Mouse (Mus musculus): Measurements from ENCODE around the gene Robo1. TPM values are rescaled to one million over a fixed set of nuclear protein-coding genes. Genes with fewer than 3 reads are reported as not detected.
"Not testable (repeated sequence)": the region's sequence is repeated elsewhere in the genome, so short reads cannot be mapped to it uniquely, and the experiment has no call there.

Robo1 gene
- polyA plus RNA-seq, 1 experiment from 2014 or later: 26.8 TPM

DNA sequence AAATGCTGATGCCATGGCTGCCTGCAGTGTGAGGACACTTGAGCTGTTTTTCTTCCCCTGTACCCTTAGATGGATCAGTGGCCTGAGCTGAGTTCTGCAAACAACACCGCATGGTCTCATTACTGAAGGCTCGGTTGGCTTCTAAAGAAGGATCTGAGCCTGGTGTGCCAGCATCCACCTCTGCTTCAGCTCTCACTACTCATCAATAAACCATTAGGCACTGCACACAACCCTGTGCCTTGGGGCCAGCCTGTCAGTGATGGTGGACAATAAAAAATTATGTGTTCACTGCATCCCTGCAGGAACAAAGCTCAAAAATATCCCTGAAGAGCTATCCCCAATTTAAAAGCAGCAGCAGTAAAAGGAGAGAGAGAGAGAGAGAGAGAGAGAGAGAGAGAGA, 223.2 kb downstream of the Robo1 start:
- H3K9ac ChIP-seq (ENCODE audit: low read length): no peak overlapping the region
- H3K9me3 ChIP-seq (ENCODE audit: control insufficient read depth, low read length): no peaks in the 10 kb centered on the region
- H3K36me3 ChIP-seq (ENCODE audit: control insufficient read depth, insufficient read depth, low read length): no peaks in the 10 kb centered on the region
- no peaks in the 10 kb centered on the region for H3K4me1 ChIP-seq (replicated peaks; ENCODE audit: control insufficient read depth, insufficient read depth, low read length)
- no peak for ATAC-seq (ENCODE audit: low read depth)
- H3K27me3 ChIP-seq (ENCODE audit: control insufficient read depth, insufficient read depth, low read depth, low read length): no peaks in the 10 kb centered on the region
- H3K4me3 ChIP-seq (ENCODE audit: low read length): no peak overlapping the region
- no peak overlapping the region for H3K4me2 ChIP-seq (ENCODE audit: low read depth, low read length)
- H3K27ac ChIP-seq (ENCODE audit: low read length): no peak overlapping the region
- WGBS: 64% methylated on average over 2 of the region's 2 CpGs

- H3K4me1 ChIP-seq (replicated peaks; ENCODE audit: control insufficient read depth, insufficient read depth, low read length): no peaks in the 10 kb centered on the region
- H3K36me3 ChIP-seq (ENCODE audit: control insufficient read depth, insufficient read depth, low read length): no peaks in the 10 kb centered on the region
- H3K4me2 ChIP-seq (ENCODE audit: low read depth, low read length): no peak overlapping the region
- H3K9me3 ChIP-seq (ENCODE audit: control insufficient read depth, low read length): no peaks in the 10 kb centered on the region
- H3K4me3 ChIP-seq (ENCODE audit: low read length): no peak overlapping the region
- WGBS: 94% methylated on average over 4 of the region's 4 CpGs
- no peak overlapping the region for H3K9ac ChIP-seq (ENCODE audit: low read length)
- no peak overlapping the region for H3K27ac ChIP-seq (ENCODE audit: low read length)
- no peak for ATAC-seq (ENCODE audit: low read depth)
- no peaks in the 10 kb centered on the region for H3K27me3 ChIP-seq (ENCODE audit: control insufficient read depth, insufficient read depth, low read depth, low read length)
Measured at GRCm38 (mm10) chr16:72533900-72534571, 225.9 kb downstream of the Robo1 start.

DNA sequence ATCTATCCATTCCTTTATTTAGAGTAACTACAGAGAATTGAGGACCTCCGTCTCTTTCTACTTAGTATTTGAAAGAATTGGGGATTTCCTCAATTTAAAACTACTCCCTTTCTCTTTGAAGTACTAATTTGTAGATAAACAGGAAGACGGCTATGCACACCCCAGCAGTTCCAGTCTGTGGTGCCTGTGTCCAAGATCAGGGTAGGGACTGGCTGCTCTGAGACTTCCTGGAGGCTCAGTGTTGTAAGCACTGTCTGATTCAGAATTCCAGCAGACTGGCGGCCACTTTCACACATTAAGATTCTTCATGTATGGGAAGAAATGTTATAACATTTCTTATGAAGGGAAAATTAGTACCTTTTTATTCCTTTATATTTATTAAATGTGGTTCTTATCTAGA, 230.1 kb downstream of the Robo1 start:
- Histone ChIP-seq H3K27me3 (ENCODE audit: control insufficient read depth, insufficient read depth, low read depth, low read length) (no peaks in the 10 kb centered on the region), H3K4me2 (ENCODE audit: low read depth, low read length) (no peak overlapping the region), H3K27ac (ENCODE audit: low read length) (no peak overlapping the region), H3K9me3 (ENCODE audit: control insufficient read depth, low read length) (no peaks in the 10 kb centered on the region), H3K36me3 (ENCODE audit: control insufficient read depth, insufficient read depth, low read length) (no peaks in the 10 kb centered on the region), H3K4me1 (replicated peaks; ENCODE audit: control insufficient read depth, insufficient read depth, low read length) (no peaks in the 10 kb centered on the region), H3K4me3 (ENCODE audit: low read length) (no peak overlapping the region), H3K9ac (ENCODE audit: low read length) (no peak overlapping the region)
- WGBS: 44% methylated on average over 3 of the region's 3 CpGs
- peak; percentile 68; the same call in 1 of the 2 replicates for ATAC-seq (ENCODE audit: low read depth)

- 47% methylated on average over 3 of the region's 3 CpGs for WGBS
- no peak for ATAC-seq (ENCODE audit: low read depth)
- Histone ChIP-seq H3K9ac (ENCODE audit: low read length) (no peak overlapping the region), H3K4me1 (replicated peaks; ENCODE audit: control insufficient read depth, insufficient read depth, low read length) (no peaks in the 10 kb centered on the region), H3K27me3 (ENCODE audit: control insufficient read depth, insufficient read depth, low read depth, low read length) (no peaks in the 10 kb centered on the region), H3K9me3 (ENCODE audit: control insufficient read depth, low read length) (no peaks in the 10 kb centered on the region), H3K27ac (ENCODE audit: low read length) (no peak overlapping the region), H3K4me2 (ENCODE audit: low read depth, low read length) (no peak overlapping the region), H3K36me3 (ENCODE audit: control insufficient read depth, insufficient read depth, low read length) (no peaks in the 10 kb centered on the region), H3K4me3 (ENCODE audit: low read length) (no peak overlapping the region)
Measured at GRCm38 (mm10) chr16:72543928-72544327, 235.8 kb downstream of the Robo1 start.

DNA sequence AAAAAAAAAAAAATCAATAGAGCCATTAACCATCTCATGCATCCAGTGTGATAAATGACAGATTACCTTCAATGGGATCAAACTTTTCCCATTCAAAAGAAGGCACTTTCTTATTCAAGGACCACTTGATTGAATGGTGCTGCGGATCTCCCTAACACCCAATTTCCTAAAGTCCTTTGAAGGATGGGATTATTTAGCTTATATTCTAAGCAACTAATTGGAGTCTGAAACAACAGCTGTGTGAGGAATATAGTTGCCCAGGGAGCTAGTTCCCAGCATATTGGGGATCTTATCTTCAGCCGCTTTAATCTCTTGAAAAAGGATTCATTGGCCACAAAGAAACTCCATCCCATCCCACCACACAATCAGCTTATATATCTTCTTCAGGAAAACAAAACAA, 236.8 kb downstream of the Robo1 start:
- Histone ChIP-seq H3K4me3 (ENCODE audit: low read length) (no peak overlapping the region), H3K9me3 (ENCODE audit: control insufficient read depth, low read length) (no peaks in the 10 kb centered on the region), H3K27ac (ENCODE audit: low read length) (no peak overlapping the region), H3K27me3 (ENCODE audit: control insufficient read depth, insufficient read depth, low read depth, low read length) (no peaks in the 10 kb centered on the region), H3K36me3 (ENCODE audit: control insufficient read depth, insufficient read depth, low read length) (no peaks in the 10 kb centered on the region), H3K9ac (ENCODE audit: low read length) (no peak overlapping the region), H3K4me1 (replicated peaks; ENCODE audit: control insufficient read depth, insufficient read depth, low read length) (no peaks in the 10 kb centered on the region), H3K4me2 (ENCODE audit: low read depth, low read length) (no peak overlapping the region)
- WGBS: 69% methylated on average over 2 of the region's 2 CpGs
- ATAC-seq (ENCODE audit: low read depth): no peak

- H3K27ac ChIP-seq (ENCODE audit: low read length): no peak overlapping the region
- no peaks in the 10 kb centered on the region for H3K36me3 ChIP-seq (ENCODE audit: control insufficient read depth, insufficient read depth, low read length)
- no peaks in the 10 kb centered on the region for H3K4me1 ChIP-seq (replicated peaks; ENCODE audit: control insufficient read depth, insufficient read depth, low read length)
- H3K4me3 ChIP-seq (ENCODE audit: low read length): no peak overlapping the region
- no peak overlapping the region for H3K4me2 ChIP-seq (ENCODE audit: low read depth, low read length)
- no peak overlapping the region for H3K9ac ChIP-seq (ENCODE audit: low read length)
- ATAC-seq (ENCODE audit: low read depth): no peak
- H3K9me3 ChIP-seq (ENCODE audit: control insufficient read depth, low read length): no peaks in the 10 kb centered on the region
- H3K27me3 ChIP-seq (ENCODE audit: control insufficient read depth, insufficient read depth, low read depth, low read length): no peaks in the 10 kb centered on the region
- WGBS: 79% methylated on average over 8 of the region's 8 CpGs
Measured at GRCm38 (mm10) chr16:72551672-72552243, 243.7 kb downstream of the Robo1 start.

DNA sequence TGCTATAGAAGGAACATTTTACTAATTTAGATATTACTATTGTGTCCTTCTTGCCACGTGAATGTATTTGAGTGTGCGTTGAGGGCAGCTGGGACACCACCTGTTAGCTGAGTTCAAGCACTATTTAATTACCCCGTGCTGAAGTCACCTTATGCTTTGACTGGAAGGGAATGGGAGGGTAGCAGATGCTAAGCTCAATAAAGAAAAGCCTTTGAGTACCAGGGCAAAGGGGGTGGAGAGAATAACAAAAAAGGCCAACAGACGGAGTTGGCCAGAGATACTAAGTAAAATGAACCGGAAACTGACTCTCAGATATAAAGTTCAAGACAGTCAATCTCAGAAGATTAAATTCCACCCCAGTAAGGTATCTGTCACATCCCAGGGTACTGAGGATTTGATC, 245.6 kb downstream of the Robo1 start:
- Histone ChIP-seq H3K27me3 (ENCODE audit: control insufficient read depth, insufficient read depth, low read depth, low read length) (no peaks in the 10 kb centered on the region), H3K9me3 (ENCODE audit: control insufficient read depth, low read length) (no peaks in the 10 kb centered on the region), H3K9ac (ENCODE audit: low read length) (no peak overlapping the region), H3K4me3 (ENCODE audit: low read length) (no peak overlapping the region), H3K36me3 (ENCODE audit: control insufficient read depth, insufficient read depth, low read length) (no peaks in the 10 kb centered on the region), H3K4me2 (ENCODE audit: low read depth, low read length) (no peak overlapping the region), H3K4me1 (replicated peaks; ENCODE audit: control insufficient read depth, insufficient read depth, low read length) (no peaks in the 10 kb centered on the region), H3K27ac (ENCODE audit: low read length) (no peak overlapping the region)
- WGBS: 65% methylated on average over 5 of the region's 5 CpGs
- no peak for ATAC-seq (ENCODE audit: low read depth)

DNA sequence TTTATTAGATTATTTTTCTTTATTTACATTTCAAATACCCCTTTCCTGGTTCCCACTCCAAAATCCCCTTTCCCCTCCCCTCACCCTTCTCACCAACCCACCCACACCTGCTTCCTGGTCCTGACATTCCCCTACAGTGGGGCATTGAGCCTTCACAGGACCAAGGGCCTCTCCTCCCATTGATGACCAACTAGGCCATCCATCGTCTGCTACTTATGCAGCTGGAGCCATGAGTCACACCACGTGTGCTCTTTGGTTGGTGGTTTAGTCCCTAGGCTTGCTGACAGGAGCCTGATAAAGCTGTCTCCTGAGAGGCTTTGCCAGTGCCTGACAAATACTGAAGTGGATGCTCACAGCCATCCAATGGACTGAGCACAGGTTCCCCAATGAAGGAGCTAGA, 254.0 kb downstream of the Robo1 start:
- H3K27me3 ChIP-seq (ENCODE audit: control insufficient read depth, insufficient read depth, low read depth, low read length); H3K4me1 ChIP-seq (replicated peaks; ENCODE audit: control insufficient read depth, insufficient read depth, low read length); ATAC-seq (ENCODE audit: low read depth); H3K9me3 ChIP-seq (ENCODE audit: control insufficient read depth, low read length); H3K9ac ChIP-seq (ENCODE audit: low read length); H3K4me3 ChIP-seq (ENCODE audit: low read length); H3K36me3 ChIP-seq (ENCODE audit: control insufficient read depth, insufficient read depth, low read length); H3K27ac ChIP-seq (ENCODE audit: low read length); H3K4me2 ChIP-seq (ENCODE audit: low read depth, low read length): not testable (repeated sequence)
- 32% methylated on average over 2 of the region's 2 CpGs for WGBS

DNA sequence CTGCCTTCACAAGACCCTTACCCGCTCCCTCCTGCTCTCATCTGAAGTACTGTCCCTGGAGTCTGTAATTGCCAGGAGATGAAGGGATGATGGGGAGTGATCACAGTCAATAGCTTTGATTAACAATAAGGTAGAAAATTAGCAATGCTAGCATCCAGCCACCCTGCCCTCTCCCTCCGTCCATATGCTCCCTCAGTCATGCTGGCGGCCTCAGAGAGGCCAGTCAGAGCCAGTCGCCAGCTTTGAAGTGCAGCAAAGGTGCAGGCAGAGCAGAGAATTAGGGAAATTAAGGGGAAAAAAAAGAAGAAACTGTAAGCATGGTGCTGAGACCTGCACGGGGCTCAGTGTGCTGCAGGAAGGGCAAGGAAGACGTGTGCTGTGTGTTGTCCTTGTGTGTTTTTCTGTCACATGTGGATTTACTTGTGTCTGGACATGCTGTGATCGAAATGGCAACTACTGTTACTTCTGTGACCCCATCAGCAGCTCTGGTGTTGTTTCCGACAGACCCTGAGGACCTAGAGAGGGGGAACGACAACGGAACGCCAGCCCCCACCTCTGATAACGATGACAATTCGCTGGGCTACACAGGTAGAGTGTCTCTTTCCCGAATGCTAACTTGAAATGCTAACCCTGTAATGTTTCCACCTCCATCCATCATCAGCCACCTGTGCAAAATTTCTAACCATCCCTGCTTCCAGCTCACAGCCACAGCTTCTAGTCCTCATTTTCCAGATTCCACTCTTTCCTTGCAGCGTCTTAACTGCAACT, 255.3 kb downstream of the Robo1 start:
- Histone ChIP-seq H3K4me2 (ENCODE audit: low read depth, low read length) (no peak overlapping the region), H3K27me3 (ENCODE audit: control insufficient read depth, insufficient read depth, low read depth, low read length) (no peaks in the 10 kb centered on the region), H3K36me3 (ENCODE audit: control insufficient read depth, insufficient read depth, low read length) (no peaks in the 10 kb centered on the region), H3K9me3 (ENCODE audit: control insufficient read depth, low read length) (no peaks in the 10 kb centered on the region), H3K4me3 (ENCODE audit: low read length) (no peak overlapping the region), H3K27ac (ENCODE audit: low read length) (no peak overlapping the region), H3K9ac (ENCODE audit: low read length) (no peak overlapping the region), H3K4me1 (replicated peaks; ENCODE audit: control insufficient read depth, insufficient read depth, low read length) (no peaks in the 10 kb centered on the region)
- 34% methylated on average over 15 of the region's 15 CpGs for WGBS
- ATAC-seq (ENCODE audit: low read depth): no peak

All from lung, embryonic 16.5 days (tissue).